Mouse (Mus musculus): ENCODE data around the gene Ipo8.

Ipo8 gene

DNA sequence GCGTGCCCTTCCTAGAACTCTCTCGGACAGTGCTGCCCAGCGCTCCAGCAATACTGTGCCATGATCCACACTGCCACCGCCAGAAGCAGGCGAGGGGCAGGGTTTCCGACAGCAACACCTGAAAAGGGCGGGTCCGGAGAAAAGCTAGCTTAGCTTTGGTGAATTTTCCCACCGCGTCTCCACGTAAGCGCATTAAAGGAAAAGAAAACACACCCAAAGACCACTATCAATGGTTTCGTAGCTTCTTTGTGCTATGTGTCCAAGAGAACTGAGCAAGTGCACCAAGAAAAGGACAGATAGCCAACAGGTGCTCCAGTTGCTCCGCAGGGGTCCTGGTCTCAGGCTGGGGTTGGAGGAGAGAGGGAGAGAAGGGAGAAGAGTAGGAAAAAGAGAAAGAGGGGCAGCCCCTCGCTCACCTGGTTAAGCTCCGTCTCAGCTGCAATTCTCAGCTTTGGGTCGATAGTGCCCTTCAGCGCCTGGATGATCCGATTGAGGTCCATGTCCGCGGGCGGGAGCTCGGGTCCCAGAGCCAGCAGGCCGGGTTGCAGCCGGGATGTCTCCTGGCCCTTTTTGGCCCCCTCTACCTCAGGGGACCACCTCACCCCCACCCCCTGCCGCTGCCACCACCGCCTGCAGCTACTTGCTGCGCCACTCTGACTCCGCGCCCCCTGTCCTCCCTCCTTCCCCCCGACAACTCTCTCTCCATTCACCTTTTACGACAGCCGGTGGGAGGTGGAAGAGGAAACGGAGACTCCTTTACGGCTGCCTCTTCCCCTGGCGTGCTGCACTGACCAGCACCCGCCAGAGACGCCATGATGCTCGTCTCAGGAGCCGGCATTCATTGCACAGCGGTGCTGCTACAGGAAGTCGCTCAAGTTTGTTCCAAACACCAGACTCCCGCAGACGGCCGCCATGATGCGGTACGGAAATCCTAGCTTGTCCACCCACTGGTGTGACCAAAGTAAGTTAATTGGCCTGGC, at the start of gene Ipo8:
Ipo8 (minus strand) TSS at position 720 of the 980 bp plus-strand sequence.
- peak; percentile 93 to 97 for DNase-seq

DNA sequence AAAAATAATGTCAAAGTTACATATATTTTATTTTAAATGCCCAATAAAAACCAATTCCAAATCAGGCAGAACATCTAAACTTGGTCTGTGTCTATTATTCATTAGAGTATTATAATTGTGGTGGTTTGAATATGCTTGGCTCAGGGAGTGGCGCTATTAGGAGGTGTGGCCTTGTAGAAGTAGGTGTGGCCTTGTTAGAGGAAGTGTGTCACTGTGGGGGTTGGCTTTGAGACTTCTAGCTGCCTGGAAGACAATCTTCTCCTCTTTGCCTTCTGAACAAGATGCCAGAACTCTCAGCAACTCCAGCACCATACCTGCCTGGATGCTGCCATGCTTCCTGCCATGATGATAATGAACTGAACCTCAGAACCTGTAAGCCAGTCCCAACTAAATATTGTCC, 42.6 kb upstream of the Ipo8 start:
- no peak for DNase-seq

DNA sequence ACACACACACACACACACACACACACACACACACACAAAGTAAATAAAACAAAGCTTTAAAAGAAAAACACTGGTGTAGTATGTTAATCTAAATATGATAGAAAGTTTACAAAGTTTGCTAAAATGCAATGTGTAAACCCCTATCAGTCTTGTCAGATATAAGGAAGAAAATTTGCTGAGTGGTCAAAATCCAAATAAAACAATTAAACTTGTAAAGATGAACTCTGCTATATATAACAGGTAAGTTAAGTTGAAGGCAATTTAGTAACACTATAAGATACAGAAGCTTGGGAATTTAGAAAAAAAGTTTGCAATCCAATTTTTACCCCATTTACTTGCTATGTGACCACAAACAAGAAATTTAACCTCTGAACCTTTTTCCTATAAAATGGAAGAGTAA, 14.4 kb upstream of the Ipo8 start:
- DNase-seq, result no peak

DNA sequence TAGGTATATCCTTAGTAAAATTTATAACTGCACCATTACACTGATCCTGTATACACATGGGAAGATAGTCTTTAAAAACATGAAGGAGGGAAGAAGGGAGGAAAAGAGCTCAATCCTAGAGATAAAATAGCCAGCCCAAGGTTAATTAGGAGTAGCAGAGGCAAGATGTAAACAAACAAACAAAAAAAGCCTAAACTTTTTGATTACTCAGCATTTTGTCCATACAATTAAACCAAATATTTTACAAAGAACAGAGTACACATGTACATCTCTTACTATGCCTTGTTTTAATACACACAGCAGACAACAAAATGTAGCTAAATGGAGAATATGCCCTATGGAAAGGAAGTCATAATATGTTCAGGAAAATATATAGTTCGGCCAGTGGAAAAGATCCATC, 10.5 kb upstream of the Ipo8 start:
- no peak for DNase-seq

DNA sequence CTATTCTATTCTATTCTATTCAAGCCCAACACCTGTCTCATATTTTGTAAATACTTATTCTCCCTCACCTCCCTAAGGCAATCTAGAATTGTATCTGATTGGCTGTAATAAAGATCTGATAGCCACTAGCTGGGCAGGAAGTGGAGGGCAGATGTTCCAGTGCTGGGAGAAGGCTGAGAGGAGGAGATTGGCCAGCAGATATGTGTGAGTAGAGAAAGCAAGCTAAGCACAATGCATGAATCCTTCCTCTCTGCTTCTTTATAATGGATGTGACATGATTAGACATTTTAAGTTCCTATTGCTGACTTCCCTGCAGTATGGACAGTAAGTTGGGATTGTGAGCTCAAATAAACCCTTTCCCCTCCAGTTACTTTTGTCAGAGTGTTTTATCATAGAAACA, 7.2 kb upstream of the Ipo8 start:
- DNase-seq, result no peak

DNA sequence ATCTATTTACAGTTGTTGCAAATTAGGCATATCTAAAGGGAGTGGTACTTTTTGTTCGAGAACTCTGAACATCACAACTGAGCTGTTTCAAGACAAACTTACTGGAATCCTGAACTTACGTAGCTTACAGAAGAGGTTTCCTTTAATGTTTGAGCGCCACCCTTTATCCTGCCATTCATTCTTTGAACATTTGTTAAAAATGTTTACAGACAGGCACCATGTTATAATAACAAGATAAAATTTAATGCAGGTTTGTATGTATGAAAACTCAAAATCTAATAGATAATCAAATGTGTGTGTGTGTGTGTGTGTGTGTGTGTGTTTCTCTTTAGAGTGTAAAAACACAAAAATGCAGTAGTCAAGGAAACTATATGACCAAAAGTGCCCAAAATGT, 458 bp upstream of the Ipo8 start:
- no peak for DNase-seq

DNA sequence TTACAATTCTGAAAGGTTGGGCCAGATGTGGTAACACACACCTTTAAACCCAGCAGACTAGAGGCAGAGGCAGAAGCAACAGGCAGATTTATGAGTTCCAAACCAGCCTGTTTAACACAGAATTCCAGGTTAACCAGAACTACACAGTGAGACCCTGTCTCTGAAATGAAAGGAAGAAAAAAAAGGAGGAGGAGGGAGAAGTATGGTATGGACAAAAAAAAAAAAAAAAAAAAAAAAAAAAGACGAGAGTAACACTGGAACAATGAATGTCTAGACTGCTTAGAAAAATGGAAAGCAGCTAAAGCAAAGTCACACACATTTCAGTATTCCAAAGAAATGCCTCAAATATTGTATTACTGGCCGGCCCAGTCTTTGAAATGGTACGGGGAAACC, 916 bp downstream of the Ipo8 start:
- no peak for DNase-seq

DNA sequence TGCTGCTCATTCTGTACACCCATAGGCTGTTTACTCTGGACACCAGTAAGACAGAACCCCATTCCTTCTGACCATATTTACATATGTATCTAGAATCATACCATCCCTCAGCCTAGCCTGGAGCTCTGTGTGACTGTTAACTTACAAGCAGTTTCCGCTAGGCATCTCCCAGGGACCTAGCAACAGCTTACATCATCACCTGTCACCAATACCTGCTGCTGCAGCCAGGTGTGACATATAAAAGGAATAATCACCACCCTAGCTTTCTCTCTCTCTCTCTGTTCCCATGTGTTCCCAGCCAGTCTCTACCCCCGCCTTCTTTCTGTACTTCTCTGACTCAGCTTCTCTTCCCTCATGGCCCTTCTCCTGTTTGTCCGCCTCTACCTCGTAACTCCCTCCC, 5.1 kb downstream of the Ipo8 start:
- no peak for DNase-seq

DNA sequence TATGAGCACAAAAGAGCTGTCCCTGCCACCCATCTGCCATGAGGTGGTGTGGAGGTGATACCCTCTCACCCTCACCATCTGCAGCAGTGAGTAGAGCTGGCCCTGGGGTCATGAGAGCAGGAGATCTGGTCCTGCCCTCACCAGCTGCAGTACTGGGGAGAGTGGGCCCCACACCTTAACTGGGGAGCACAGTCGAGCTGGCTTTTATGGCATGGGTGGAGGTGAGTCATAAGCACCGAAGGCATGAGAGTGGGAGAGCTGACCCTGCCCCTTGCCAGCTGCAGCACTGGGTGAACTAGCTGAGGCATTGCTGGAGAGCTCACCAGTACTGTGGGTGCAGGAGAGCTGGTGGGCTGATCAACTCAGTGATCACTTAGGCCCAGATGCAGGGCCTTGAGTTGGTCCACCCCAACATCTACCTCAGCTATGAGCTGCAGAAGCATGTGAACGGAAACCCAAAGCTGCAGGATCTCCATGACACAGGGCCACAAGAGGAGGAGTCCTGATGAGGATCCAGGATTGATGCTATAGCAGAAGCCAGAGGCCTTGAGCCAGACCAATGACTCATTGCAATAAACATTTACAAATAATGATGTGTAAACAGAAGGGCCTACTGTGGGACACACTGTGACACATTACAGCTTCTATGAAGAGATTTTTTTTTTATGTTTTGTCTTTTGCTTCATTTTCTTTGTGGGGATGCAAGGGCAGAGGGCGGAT, 12.5 kb downstream of the Ipo8 start:
- DNase-seq, result no peak

DNA sequence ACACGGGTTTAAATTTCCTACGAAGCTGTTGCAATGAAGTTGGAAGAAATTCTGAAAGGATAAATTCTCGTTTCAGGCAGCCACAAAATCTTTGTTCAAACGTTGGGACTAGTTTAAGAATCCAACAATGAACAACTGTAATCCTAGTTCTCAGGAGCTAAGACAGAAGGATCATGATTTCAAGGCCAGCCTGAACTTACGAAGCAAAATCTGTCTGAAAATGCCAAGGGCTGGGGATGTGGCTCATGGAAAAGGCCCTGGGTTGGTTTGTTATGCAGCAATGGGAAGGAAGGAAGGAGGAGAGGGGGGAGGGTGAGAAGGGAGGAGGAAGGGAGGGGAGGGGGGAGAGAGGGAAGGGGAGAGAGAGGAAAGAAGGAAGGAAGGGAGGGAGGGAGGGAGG, 14.5 kb downstream of the Ipo8 start:
- DNase-seq, result no peak

DNA sequence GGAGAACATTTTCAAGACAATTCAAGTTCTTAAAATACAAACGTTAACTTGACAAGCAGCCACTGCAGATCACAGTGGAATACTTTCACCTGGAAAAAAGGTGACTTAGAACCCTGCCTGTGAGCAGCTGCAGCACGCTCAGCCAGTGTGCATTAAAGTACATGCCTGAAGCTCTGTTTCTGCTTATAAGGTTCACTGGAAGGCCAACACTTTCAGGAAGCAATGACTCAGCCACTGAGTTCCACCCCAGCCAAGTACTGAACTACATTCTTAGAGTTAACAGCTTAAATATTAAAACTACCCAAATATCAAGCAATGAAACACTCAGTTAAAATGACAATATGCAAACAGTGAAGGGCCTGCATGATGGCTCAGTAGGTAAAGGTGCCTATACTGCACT, 20.1 kb downstream of the Ipo8 start:
- DNase-seq, result no peak

DNA sequence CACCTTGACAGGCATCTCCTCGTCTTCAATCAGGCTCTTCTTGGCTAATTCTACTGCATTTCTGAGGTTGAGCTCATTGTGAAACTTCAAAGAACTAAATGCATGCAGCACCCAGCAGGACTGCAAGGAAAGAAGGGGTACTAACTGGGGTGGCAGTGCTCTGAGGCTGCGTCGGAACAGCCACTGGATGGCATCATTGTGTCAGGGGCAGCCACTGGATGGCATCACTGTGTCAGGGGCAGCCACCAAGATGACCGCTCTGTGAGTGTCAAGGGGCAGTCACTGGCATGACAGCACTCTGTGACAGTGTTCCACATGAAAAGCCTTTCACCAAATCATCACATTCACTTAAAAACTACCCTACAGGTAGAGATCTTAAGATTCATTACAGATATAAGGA, 31.5 kb downstream of the Ipo8 start:
- no peak for DNase-seq

DNA sequence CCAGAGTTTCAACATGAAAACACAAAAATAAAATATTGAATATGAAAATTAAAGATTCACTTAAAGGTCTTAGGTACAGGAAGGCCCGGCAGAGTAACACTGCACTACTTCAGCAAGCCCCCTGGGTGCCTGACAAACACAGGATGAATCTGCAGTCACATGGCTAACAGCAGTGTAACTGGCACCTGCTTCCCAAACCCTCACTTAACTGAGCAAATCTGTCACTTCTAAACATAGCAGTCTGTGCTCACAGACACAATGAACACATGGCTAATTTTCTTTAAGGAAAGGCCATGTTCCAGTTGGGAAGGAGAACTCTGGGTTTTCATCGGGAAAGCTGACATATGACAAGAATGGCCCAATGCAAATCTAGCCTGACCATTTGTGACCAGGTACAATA, 36.1 kb downstream of the Ipo8 start:
- DNase-seq, result no peak

DNA sequence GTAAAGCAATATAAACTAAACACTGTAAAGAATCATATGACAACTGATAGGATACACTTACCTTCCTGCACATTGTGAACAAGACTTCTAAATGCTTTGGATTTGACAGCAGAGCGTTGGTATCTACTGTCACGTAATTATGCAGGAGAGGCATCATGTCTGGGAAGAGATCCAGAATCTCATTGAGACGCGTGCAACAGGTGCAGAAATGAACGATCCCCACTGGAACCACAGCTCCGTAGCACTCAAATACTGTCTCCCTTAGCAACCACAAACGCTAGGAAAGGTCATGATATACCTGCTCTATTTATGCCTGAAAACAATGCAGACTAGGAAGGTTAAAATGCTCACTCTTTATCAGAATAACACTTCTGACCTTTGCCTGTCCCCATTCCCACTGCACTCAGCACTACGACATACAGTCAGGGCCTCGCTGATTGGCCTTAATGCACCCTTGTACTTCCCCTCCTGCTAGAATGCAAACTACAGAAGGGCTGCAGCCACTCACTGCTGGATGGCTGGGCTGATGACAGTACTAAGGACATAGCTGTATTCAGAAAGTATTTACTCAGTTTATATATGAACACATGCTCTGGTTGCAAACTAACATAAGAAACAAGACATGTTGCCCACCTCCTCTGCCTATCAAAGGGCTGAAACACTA, 42.1 kb downstream of the Ipo8 start:
- no peak for DNase-seq

DNA sequence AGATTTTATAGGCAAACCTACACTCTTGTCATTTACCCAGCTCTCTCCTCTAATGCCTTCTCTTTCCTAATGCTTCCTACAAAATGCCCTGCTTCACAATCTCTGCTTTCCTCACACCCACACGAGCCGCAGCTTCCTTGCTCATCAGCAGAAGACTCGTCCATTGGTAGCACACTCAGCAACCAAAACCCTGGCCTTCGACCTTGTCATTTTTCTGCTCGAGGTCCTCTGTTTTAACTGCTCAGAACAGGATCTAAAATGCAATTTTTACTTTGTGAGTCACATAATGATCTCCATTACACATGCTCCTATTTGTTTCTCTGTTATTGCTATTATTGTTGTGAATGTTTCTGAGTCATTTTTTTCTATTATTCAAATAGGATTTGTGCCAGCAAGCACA, 45.1 kb downstream of the Ipo8 start:
- no peak for DNase-seq

DNA sequence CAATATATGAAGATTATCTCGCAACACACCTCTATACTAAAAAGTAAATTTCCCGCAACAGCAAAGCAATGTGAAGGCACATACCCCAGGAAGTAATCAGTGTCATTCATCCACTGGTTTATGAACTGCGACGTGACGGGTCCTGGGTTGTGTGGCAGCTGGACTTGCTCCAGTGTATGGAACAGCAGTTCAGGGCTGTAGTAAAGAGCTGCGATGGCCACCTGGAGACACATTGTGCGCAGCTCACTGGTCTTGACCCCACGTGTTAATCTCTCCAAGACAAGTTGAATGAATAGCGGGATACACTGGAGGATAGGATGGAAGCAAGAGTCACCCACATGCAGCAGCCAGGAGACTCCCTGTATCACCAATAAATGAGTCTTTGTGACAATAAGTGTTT, 46.8 kb downstream of the Ipo8 start:
- no peak for DNase-seq

DNA sequence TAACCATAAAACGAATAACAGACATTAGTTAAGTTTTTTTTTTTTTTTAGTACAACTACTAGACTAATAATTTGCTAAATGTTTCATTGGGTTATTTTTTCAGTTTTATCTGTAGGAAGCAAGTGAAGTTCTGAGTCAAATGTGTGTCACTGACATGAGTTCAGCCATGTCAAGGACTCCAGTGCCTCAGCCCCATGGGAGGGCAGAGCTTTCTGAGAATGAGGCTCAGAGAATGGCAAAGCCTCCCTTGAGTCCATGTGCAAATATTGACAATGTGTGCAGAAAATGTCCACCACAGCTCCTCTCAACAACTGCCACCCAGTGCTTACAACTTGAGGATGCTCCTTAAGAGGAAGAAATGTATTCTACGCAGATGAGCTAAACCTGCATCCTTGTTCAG, 55.0 kb downstream of the Ipo8 start:
- DNase-seq, result no peak

DNA sequence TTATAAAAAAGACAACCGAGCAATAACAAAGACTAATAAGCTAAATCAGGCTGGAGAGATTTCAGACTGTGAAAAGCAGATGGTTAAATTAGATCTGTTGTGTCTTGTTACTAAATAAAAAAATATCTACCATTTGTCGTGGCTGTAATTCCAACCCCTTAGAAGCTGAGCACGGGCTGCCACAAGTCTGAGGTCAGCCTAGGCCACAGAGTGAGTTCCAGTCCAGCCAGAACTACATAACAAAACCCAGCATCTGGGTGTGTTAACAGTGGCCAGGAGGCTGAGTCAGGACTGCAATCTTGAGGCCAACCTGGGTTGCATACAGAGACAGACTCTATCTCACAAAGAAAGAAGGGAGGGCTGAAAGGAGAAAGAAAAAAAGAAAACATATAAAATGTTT, 59.8 kb downstream of the Ipo8 start:
- DNase-seq, result no peak

DNA sequence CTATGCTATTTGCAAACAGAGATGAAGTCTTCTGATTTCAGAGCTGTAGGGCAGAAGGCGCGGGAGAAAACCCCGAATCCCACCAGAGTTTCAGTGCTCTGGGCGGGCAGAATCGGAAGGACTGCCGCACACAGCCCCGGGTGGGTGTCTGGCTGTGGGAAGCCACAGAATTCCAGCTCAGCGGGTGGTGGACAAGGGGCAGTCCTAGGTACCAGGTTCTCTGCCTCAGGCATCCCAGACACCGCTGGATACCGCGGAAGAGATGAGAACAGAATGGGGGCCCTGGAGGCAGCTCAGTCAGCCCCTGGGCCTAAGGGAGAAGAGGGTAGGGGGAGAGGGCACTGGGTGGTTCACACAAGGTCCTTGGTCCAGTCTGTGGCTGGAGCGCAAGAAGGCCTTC, 62.8 kb downstream of the Ipo8 start:
- peak in 1 of 2 experiments; percentile 5 for DNase-seq

DNA sequence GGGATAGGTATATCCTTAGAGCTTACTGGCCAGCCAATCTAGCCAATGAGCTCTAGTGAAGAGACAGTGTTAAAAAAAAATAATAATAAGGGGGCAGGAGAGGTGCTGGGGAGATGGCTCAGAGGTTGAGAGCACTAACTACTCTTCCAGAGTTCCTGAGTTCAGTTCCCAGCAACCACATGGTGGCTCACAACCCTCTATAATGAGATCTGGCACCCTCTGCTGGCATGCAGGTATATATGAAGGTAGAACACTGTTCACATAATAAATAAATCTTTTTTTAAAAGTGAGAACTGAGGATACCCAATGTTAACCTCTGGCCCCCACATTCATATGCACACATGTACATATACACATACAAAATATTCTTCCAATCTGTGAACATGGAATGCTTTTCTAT, 64.0 kb downstream of the Ipo8 start:
- DNase-seq, result no peak

DNA sequence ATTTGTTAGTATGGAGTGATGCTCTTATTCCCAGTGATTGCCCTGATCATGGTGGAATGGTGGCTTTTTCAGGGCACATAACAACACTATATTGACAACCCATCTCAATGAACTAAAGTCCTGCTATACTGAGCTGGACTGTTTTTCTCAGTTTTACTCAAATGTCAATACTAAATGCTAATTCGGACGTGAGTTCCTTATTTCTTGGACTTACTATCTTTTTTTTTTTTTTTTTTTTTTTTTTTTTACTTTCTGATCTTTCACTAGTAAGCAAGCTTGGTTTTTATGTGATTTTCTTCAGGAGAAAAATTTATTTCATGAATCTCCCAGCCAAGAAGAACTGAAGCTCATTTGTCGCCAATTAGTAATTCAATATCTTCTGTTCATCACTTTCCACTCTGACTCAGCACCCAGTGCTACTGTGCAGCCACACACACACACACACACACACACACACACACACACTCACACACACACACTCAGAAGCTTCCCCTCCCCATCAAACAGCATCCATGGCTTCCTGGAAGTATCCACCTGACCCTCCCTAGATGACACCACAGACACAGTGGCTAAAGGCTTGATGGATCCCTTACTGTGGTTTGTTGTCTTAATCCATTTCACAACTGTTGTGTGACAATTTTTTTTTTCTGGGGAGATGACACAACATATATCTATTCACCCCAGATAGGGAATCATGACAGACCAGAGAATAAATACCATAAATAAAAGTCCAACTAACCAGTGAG, 69.1 kb downstream of the Ipo8 start:
- DNase-seq, result no peak

DNA sequence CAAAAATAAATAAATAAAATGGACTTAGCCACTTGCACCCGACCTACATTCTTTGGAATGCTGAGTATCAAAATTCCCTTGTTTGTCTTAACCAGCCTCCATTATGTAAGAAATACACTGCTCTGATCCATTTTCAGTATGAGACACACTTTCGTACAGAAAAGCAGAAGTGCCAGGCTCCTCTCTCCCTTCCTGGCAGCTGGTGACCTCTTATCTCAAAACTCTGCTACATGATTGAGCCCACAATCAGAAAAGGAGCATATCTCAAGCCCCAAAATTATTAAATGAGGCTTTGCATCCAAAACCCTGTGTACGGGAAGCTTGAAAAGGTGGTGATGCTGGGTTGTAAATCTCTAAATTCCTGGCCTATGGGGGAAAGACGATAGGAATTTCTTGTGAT, 69.8 kb downstream of the Ipo8 start:
- DNase-seq, result no peak

DNA sequence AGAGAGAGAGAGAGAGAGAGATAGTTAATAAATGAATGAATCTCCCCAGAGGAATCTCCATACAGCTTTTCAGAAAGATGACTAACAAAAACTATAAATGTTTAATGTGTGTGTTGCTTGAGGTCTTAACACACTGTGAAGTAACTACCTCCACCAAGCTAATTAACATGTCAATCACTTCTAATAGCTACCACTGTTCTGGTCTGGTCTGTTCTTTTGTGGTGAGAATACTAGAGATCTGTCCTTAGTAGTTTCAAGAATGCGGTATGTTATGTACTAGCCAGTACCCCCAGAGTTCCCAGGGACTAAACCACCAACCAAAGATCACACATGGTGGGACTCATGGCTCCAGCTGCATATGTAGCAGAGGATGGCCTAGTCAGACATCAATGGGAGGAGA, 74.7 kb downstream of the Ipo8 start:
- DNase-seq, result no peak

Data from cerebellum, adult 18-20 months (tissue).